Mouse (Mus musculus): ENCODE data around the gene Ablim1. TPM values are rescaled to one million over a fixed set of nuclear protein-coding genes. Genes with fewer than 3 reads are reported as not detected.

Gene Ablim1
- polyA plus RNA-seq, 1 experiment from 2014 or later = 39.3 TPM

DNA sequence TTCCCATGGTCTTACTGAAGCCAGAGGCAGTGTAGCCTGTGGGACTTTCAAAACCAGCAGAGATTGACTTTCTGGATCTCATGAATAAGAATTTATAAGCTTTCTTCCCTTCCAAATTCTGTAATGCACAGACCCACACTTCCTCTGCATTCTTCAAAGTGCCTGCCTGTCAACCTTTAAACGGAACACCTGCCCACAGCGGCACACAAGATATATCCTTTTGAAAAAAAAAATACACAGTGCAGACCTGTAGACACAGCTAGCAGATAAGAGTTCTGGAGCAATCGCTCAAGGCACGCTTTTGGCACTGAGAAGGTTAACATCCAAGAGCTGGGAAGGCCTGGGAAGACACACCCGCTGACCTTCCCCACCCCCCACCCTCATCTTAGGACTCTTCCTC lies 199.8 kb downstream of the Ablim1 start:
- WGBS = 42% methylated on average over 5 of the region's 5 CpGs
- ATAC-seq (ENCODE audit: low FRiP score, low TSS enrichment) = no peak

DNA sequence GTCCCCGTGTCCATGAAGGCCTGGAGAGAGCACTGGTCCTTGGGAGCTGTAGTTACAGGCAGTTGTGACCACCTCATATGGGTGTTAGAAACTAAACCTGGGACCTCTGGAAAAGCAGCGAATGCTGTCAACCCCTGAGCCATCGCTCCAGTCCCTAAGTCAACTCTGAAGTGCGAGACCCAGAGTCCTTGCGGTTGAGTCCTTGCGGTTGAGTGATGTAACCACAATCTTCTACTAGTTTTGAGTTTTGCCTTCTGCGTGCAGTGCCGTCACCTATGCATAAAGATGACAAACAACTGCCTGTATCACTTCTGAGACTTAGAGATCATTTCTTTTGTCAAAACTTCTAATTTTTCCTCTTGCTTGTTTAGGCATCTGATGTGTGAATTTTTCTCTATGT lies 200.7 kb downstream of the Ablim1 start:
- WGBS = 95% methylated on average over 8 of the region's 8 CpGs
- no peaks in the 10 kb centered on the region for H3K9me3 ChIP-seq (ENCODE audit: low read length)
- no peak overlapping the region for H3K9ac ChIP-seq (replicated peaks; ENCODE audit: low read length)
- H3K36me3 ChIP-seq (ENCODE audit: insufficient read depth, low read length) = no peaks in the 10 kb centered on the region
- H3K4me1 ChIP-seq (ENCODE audit: insufficient read depth, low read length) = peaks cover 56% of the 10 kb centered on the region
- no peak for ATAC-seq (ENCODE audit: low FRiP score, low TSS enrichment)
- H3K4me2 ChIP-seq (replicated peaks; ENCODE audit: low read depth, low read length) = no peak overlapping the region
- no peaks in the 10 kb centered on the region for H3K27me3 ChIP-seq (ENCODE audit: insufficient read depth, low read length)
- no peak overlapping the region for H3K27ac ChIP-seq (ENCODE audit: low read length)
- H3K4me3 ChIP-seq (ENCODE audit: low read length) = no peak overlapping the region

More for the DNA sequence above, 199.8 kb downstream of the Ablim1 start:
- Histone ChIP-seq H3K4me1 (ENCODE audit: insufficient read depth, low read length) (peaks cover 55% of the 10 kb centered on the region), H3K9me3 (ENCODE audit: low read length) (no peaks in the 10 kb centered on the region), H3K27me3 (ENCODE audit: insufficient read depth, low read length) (no peaks in the 10 kb centered on the region), H3K27ac (ENCODE audit: low read length) (0 out of 2 replicates have a peak overlapping the region, but pooled peaks have one; percentile 7), H3K4me2 (replicated peaks; ENCODE audit: low read depth, low read length) (no peak overlapping the region), H3K9ac (replicated peaks; ENCODE audit: low read length) (no peak overlapping the region), H3K4me3 (ENCODE audit: low read length) (no peak overlapping the region), H3K36me3 (ENCODE audit: insufficient read depth, low read length) (no peaks in the 10 kb centered on the region)

- Histone ChIP-seq H3K9ac (replicated peaks; ENCODE audit: low read length) (no peak overlapping the region), H3K27ac (ENCODE audit: low read length) (peak overlapping the region; percentile 2; the same call in 1 of the 2 replicates), H3K4me3 (ENCODE audit: low read length) (no peak overlapping the region), H3K9me3 (ENCODE audit: low read length) (no peaks in the 10 kb centered on the region), H3K4me1 (ENCODE audit: insufficient read depth, low read length) (peaks cover 47% of the 10 kb centered on the region), H3K4me2 (replicated peaks; ENCODE audit: low read depth, low read length) (no peak overlapping the region), H3K36me3 (ENCODE audit: insufficient read depth, low read length) (no peaks in the 10 kb centered on the region), H3K27me3 (ENCODE audit: insufficient read depth, low read length) (no peaks in the 10 kb centered on the region)
- WGBS = 62% methylated on average over 9 of the region's 9 CpGs
- no peak for ATAC-seq (ENCODE audit: low FRiP score, low TSS enrichment)
These were observed 201.8 kb downstream of the Ablim1 start for GRCm38 (mm10) chr19:57112816-57113406.

GRCm38 (mm10) chr19:57112231-57112815 lies 202.4 kb downstream of the Ablim1 start:
- H3K27ac ChIP-seq (ENCODE audit: low read length) = peak overlapping the region; percentile 2; the same call in 1 of the 2 replicates
- H3K9me3 ChIP-seq (ENCODE audit: low read length) = no peaks in the 10 kb centered on the region
- H3K9ac ChIP-seq (replicated peaks; ENCODE audit: low read length) = no peak overlapping the region
- H3K4me2 ChIP-seq (replicated peaks; ENCODE audit: low read depth, low read length) = no peak overlapping the region
- H3K4me1 ChIP-seq (ENCODE audit: insufficient read depth, low read length) = peaks cover 41% of the 10 kb centered on the region
- H3K27me3 ChIP-seq (ENCODE audit: insufficient read depth, low read length) = no peaks in the 10 kb centered on the region
- WGBS = 78% methylated on average over 8 of the region's 8 CpGs
- H3K36me3 ChIP-seq (ENCODE audit: insufficient read depth, low read length) = no peaks in the 10 kb centered on the region
- H3K4me3 ChIP-seq (ENCODE audit: low read length) = no peak overlapping the region
- no peak for ATAC-seq (ENCODE audit: low FRiP score, low TSS enrichment)

- Histone ChIP-seq H3K36me3 (ENCODE audit: insufficient read depth, low read length) (no peaks in the 10 kb centered on the region), H3K4me1 (ENCODE audit: insufficient read depth, low read length) (peaks cover 37% of the 10 kb centered on the region), H3K4me3 (ENCODE audit: low read length) (no peak overlapping the region), H3K9me3 (ENCODE audit: low read length) (no peaks in the 10 kb centered on the region), H3K27ac (ENCODE audit: low read length) (no peak overlapping the region), H3K9ac (replicated peaks; ENCODE audit: low read length) (no peak overlapping the region), H3K4me2 (replicated peaks; ENCODE audit: low read depth, low read length) (no peak overlapping the region), H3K27me3 (ENCODE audit: insufficient read depth, low read length) (no peaks in the 10 kb centered on the region)
- ATAC-seq (ENCODE audit: low FRiP score, low TSS enrichment) = no peak
- WGBS = 71% methylated on average over 6 of the region's 6 CpGs
These were observed 203.4 kb downstream of the Ablim1 start for GRCm38 (mm10) chr19:57111301-57111700.

GRCm38 (mm10) chr19:57109620-57110019 lies 205.1 kb downstream of the Ablim1 start:
- Histone ChIP-seq H3K27me3 (ENCODE audit: insufficient read depth, low read length) (no peaks in the 10 kb centered on the region), H3K36me3 (ENCODE audit: insufficient read depth, low read length) (no peaks in the 10 kb centered on the region), H3K9me3 (ENCODE audit: low read length) (no peaks in the 10 kb centered on the region), H3K9ac (replicated peaks; ENCODE audit: low read length) (no peak overlapping the region), H3K4me3 (ENCODE audit: low read length) (no peak overlapping the region), H3K4me1 (ENCODE audit: insufficient read depth, low read length) (peaks cover 27% of the 10 kb centered on the region), H3K27ac (ENCODE audit: low read length) (peak overlapping the region; percentile 51), H3K4me2 (replicated peaks; ENCODE audit: low read depth, low read length) (no peak overlapping the region)
- peak; percentile 72; the same call in 1 of the 2 replicates for ATAC-seq (ENCODE audit: low FRiP score, low TSS enrichment)
- 26% methylated on average over 7 of the region's 7 CpGs for WGBS

GRCm38 (mm10) chr19:57106513-57106912 lies 208.2 kb downstream of the Ablim1 start:
- Histone ChIP-seq H3K36me3 (ENCODE audit: insufficient read depth, low read length) (no peaks in the 10 kb centered on the region), H3K9ac (replicated peaks; ENCODE audit: low read length) (no peak overlapping the region), H3K9me3 (ENCODE audit: low read length) (no peaks in the 10 kb centered on the region), H3K4me2 (replicated peaks; ENCODE audit: low read depth, low read length) (no peak overlapping the region), H3K4me1 (ENCODE audit: insufficient read depth, low read length) (peaks cover 35% of the 10 kb centered on the region), H3K4me3 (ENCODE audit: low read length) (no peak overlapping the region), H3K27ac (ENCODE audit: low read length) (no peak overlapping the region), H3K27me3 (ENCODE audit: insufficient read depth, low read length) (no peaks in the 10 kb centered on the region)
- no peak for ATAC-seq (ENCODE audit: low FRiP score, low TSS enrichment)
- WGBS = 68% methylated on average over 6 of the region's 6 CpGs

DNA sequence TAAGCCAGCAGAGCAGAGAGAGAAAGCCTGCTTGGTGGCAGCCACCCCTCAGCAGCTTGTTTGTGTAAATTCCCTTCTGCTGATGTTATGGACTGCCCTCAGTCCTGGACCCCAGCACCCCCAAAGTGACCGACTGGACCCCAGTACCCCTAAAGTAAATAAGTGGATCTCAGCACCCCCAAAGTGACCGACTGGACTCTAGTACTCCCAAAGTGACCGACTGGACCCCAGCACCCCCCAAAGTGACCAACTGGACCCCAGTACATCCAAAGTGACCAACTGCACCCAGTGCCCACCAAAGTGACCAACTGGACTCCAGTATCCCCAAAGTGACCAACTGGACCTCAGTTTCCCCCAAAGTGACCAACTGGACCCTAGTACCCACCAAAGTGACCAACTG lies 208.7 kb downstream of the Ablim1 start:
- peaks cover 35% of the 10 kb centered on the region for H3K4me1 ChIP-seq (ENCODE audit: insufficient read depth, low read length)

DNA sequence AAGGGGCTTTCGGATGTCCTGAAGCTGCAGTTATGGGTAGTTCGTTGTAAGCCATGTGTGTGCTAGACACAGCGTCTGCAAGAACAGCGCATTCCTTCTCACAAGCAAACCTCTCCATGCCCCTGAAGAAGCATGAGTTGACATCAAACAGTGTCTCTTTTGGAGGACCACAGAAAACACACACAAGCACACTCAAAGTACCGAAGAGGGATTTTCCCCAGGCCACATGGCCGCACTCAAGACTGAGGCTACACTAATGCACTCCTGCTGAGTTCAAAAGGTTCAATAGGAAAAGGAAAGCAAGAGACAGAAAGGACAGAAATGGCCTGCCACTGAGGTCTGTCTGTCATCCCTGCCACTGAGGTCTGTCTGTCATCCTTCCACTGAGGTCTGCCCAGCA lies 209.6 kb downstream of the Ablim1 start:
- ATAC-seq (ENCODE audit: low FRiP score, low TSS enrichment) = no peak
- Histone ChIP-seq H3K9ac (replicated peaks; ENCODE audit: low read length) (no peak overlapping the region), H3K36me3 (ENCODE audit: insufficient read depth, low read length) (no peaks in the 10 kb centered on the region), H3K4me1 (ENCODE audit: insufficient read depth, low read length) (peaks cover 35% of the 10 kb centered on the region), H3K27ac (ENCODE audit: low read length) (no peak overlapping the region), H3K4me3 (ENCODE audit: low read length) (no peak overlapping the region), H3K4me2 (replicated peaks; ENCODE audit: low read depth, low read length) (no peak overlapping the region), H3K27me3 (ENCODE audit: insufficient read depth, low read length) (no peaks in the 10 kb centered on the region), H3K9me3 (ENCODE audit: low read length) (no peaks in the 10 kb centered on the region)
- WGBS = 84% methylated on average over 6 of the region's 6 CpGs

More for the DNA sequence above, 208.7 kb downstream of the Ablim1 start:
- Histone ChIP-seq H3K9me3 (ENCODE audit: low read length) (no peaks in the 10 kb centered on the region), H3K36me3 (ENCODE audit: insufficient read depth, low read length) (no peaks in the 10 kb centered on the region), H3K27me3 (ENCODE audit: insufficient read depth, low read length) (no peaks in the 10 kb centered on the region), H3K9ac (replicated peaks; ENCODE audit: low read length) (no peak overlapping the region), H3K4me3 (ENCODE audit: low read length) (no peak overlapping the region), H3K4me2 (replicated peaks; ENCODE audit: low read depth, low read length) (no peak overlapping the region), H3K27ac (ENCODE audit: low read length) (no peak overlapping the region)
- WGBS = 98% methylated on average over 3 of the region's 3 CpGs
- ATAC-seq (ENCODE audit: low FRiP score, low TSS enrichment) = no peak

GRCm38 (mm10) chr19:57104171-57104748 lies 210.5 kb downstream of the Ablim1 start:
- Histone ChIP-seq H3K27me3 (ENCODE audit: insufficient read depth, low read length) (no peaks in the 10 kb centered on the region), H3K9me3 (ENCODE audit: low read length) (no peaks in the 10 kb centered on the region), H3K9ac (replicated peaks; ENCODE audit: low read length) (no peak overlapping the region), H3K27ac (ENCODE audit: low read length) (peak overlapping the region; percentile 89), H3K4me3 (ENCODE audit: low read length) (no peak overlapping the region), H3K4me1 (ENCODE audit: insufficient read depth, low read length) (peaks cover 30% of the 10 kb centered on the region), H3K36me3 (ENCODE audit: insufficient read depth, low read length) (no peaks in the 10 kb centered on the region), H3K4me2 (replicated peaks; ENCODE audit: low read depth, low read length) (no peak overlapping the region)
- 37% methylated on average over 5 of the region's 5 CpGs for WGBS
- peak; percentile 42 for ATAC-seq (ENCODE audit: low FRiP score, low TSS enrichment)
